Mouse (Mus musculus) mature B cell (primary cell): ENCODE measurements around the gene Mdp1.

ENCODE experiments used
- in situ Hi-C: fragments of 300-500 bp; cut with MboI; formaldehyde crosslinking; loops from 2 replicates; pipeline ENCODE4 v1.14.3; 2019

Mdp1 gene

GRCm38 (mm10) chr14:55659960-55660573 lies at the start of gene Mdp1:
Gene Mdp1 (minus strand): TSS chr14:55660508.
- in situ Hi-C loops, result no loop called here

GRCm38 (mm10) chr14:55709509-55709908 lies 49.2 kb upstream of the Mdp1 start:
- in situ Hi-C loops, result no loop called here

GRCm38 (mm10) chr14:55707397-55707796 lies 47.1 kb upstream of the Mdp1 start:
- in situ Hi-C loops, result no loop called here

GRCm38 (mm10) chr14:55706051-55706600 lies 45.8 kb upstream of the Mdp1 start:
- in situ Hi-C loops, result no loop called here

GRCm38 (mm10) chr14:55702761-55703160 lies 42.5 kb upstream of the Mdp1 start:
- in situ Hi-C loops, result no loop called here

- in situ Hi-C loops, result no loop called here
Measured at GRCm38 (mm10) chr14:55701131-55701530, 40.8 kb upstream of the Mdp1 start.

GRCm38 (mm10) chr14:55697226-55697625 lies 36.9 kb upstream of the Mdp1 start:
- in situ Hi-C loops, result no loop called here

- in situ Hi-C loops, result no loop called here
Measured at GRCm38 (mm10) chr14:55689433-55689832, 29.1 kb upstream of the Mdp1 start.

- in situ Hi-C loops, result loop anchor here (5.0 kb wide), 1 partner anchor 60 kb away; no protein-coding TSS in a partner anchor
Measured at GRCm38 (mm10) chr14:55682118-55682493, 21.8 kb upstream of the Mdp1 start.

GRCm38 (mm10) chr14:55681160-55682117 lies 21.1 kb upstream of the Mdp1 start, which contains the start of gene Tinf2:
Gene Tinf2 (minus strand): TSS chr14:55681820.
- in situ Hi-C loops, result loop anchor here (5.0 kb wide), 1 partner anchor 61 kb away; no protein-coding TSS in a partner anchor

- in situ Hi-C loops, result no loop called here
Measured at GRCm38 (mm10) chr14:55677615-55678014, 17.3 kb upstream of the Mdp1 start.

- in situ Hi-C loops, result no loop called here
Measured at GRCm38 (mm10) chr14:55672741-55673060, 12.4 kb upstream of the Mdp1 start.

- in situ Hi-C loops, result no loop called here
Measured at GRCm38 (mm10) chr14:55671833-55672740, 11.8 kb upstream of the Mdp1 start, which contains the start of the genes Gmpr2 and Nedd8. Gene Gmpr2 (plus strand): TSS chr14:55671941. Gene Nedd8 (minus strand): TSS chr14:55672124.

- in situ Hi-C loops, result no loop called here
Measured at GRCm38 (mm10) chr14:55671486-55671832, 11.2 kb upstream of the Mdp1 start.

- in situ Hi-C loops, result no loop called here
Measured at GRCm38 (mm10) chr14:55660636-55661035, 328 bp upstream of the Mdp1 start.

- in situ Hi-C loops, result no loop called here
Measured at GRCm38 (mm10) chr14:55658011-55658410, 2.3 kb downstream of the Mdp1 start.

- in situ Hi-C loops, result no loop called here
Measured at GRCm38 (mm10) chr14:55656935-55657334, 3.4 kb downstream of the Mdp1 start.

- in situ Hi-C loops, result no loop called here
Measured at GRCm38 (mm10) chr14:55651528-55651927, 8.8 kb downstream of the Mdp1 start.

GRCm38 (mm10) chr14:55649884-55650283 lies 10.4 kb downstream of the Mdp1 start, which contains the start of gene Tssk4:
Gene Tssk4 (plus strand): TSS chr14:55650184.
- in situ Hi-C loops, result no loop called here

GRCm38 (mm10) chr14:55644261-55644888 lies 15.9 kb downstream of the Mdp1 start:
- in situ Hi-C loops, result no loop called here
